Mouse (Mus musculus) kidney, embryonic 16.5 days (tissue): ENCODE measurements around the gene Vsig4. TPM values are rescaled to one million over a fixed set of nuclear protein-coding genes. Genes with fewer than 3 reads are reported as not detected.

Experiments
- ATAC-seq: fragments of 200-750 bp; cut with Nextera tagmentation; 2 replicates; pipeline ENCODE4 v1.8.0; 2017; ENCODE audit warnings: moderate TSS enrichment; ENCODE audit not compliant: low FRiP score, low TSS enrichment
- H3K27ac ChIP-seq: fragments of 300-500 bp; sonication (generic); 2 replicates; pipeline ENCODE4 v1.5.1; 2014; ENCODE audit warnings: low read length
- H3K27me3 ChIP-seq: fragments of 300-500 bp; sonication (generic); 2 replicates; pipeline ENCODE4 v1.6.1; 2014; ENCODE audit warnings: low read length, control low read depth, mixed read lengths; ENCODE audit not compliant: insufficient read depth
- H3K36me3 ChIP-seq: fragments of 300-500 bp; sonication (generic); 2 replicates; pipeline ENCODE4 v1.6.1; 2014; ENCODE audit warnings: low read length, control low read depth, mixed read lengths; ENCODE audit not compliant: insufficient read depth
- H3K4me1 ChIP-seq: fragments of 300-500 bp; sonication (generic); 2 replicates; pipeline ENCODE4 v1.6.1; 2014; ENCODE audit warnings: low read length, control low read depth, mixed read lengths; ENCODE audit not compliant: insufficient read depth
- H3K4me2 ChIP-seq: fragments of 300-500 bp; sonication (generic); replicated peaks from 2 replicates; pipeline ENCODE4 v1.6.1; 2014; ENCODE audit warnings: low read depth, low read length
- H3K4me3 ChIP-seq: fragments of 300-500 bp; sonication (generic); 2 replicates; pipeline ENCODE4 v1.5.1; 2014; ENCODE audit warnings: mild to moderate bottlenecking, low read length
- H3K9ac ChIP-seq: fragments of 300-500 bp; sonication (generic); replicated peaks from 2 replicates; pipeline ENCODE4 v1.6.1; 2014; ENCODE audit warnings: low read length
- H3K9me3 ChIP-seq: fragments of 300-500 bp; sonication (generic); 2 replicates; pipeline ENCODE4 v1.6.1; 2016; ENCODE audit warnings: low read length, control low read depth
- WGBS: fragments of 180-500 bp; shearing (Covaris S2); extraction: QIAGEN DNeasy Blood & Tissue Kit; methylation state at CpG from one replicate; pipeline ENCODE4 v1.1.7; 2014; 5-methylcytosine and 5-hydroxymethylcytosine counted together
- polyA plus RNA-seq: library from polyadenylated mRNA; unstranded; fragments of >200 nt; fragmentation: Nextera tagmentation; extraction: Ambion mirVana; gene quantifications from 2 replicates; pipeline ENCODE4 v1.2.1, GENCODE M21; 2015

Vsig4 gene
- polyA plus RNA-seq = not detected in 2 replicates

GRCm38 (mm10) chrX:96293338-96293737 is at the start of gene Vsig4:
Vsig4 (minus strand) TSS chrX:96293438.
- Histone ChIP-seq H3K4me3 (no peak within 1 kb of the TSS), H3K9me3 (no peaks in the 10 kb centered on the region), H3K4me1 (no peaks in the 10 kb centered on the region), H3K9ac (no peak within 1 kb of the TSS), H3K36me3 (no peaks in the 10 kb centered on the region), H3K27me3 (no peaks in the 10 kb centered on the region), H3K4me2 (no peak within 1 kb of the TSS), H3K27ac (no peak within 1 kb of the TSS)
- 91% methylated on average over 3 of the region's 3 CpGs for WGBS
- no peak for ATAC-seq

GRCm38 (mm10) chrX:96339108-96339507 is 45.9 kb upstream of the Vsig4 start:
- WGBS = 72% methylated on average over 2 of the region's 2 CpGs
- Histone ChIP-seq H3K4me3 (no peak overlapping the region), H3K9ac (no peak overlapping the region), H3K4me2 (no peak overlapping the region), H3K4me1 (no peaks in the 10 kb centered on the region), H3K9me3 (no peaks in the 10 kb centered on the region), H3K36me3 (no peaks in the 10 kb centered on the region), H3K27me3 (no peaks in the 10 kb centered on the region), H3K27ac (no peak overlapping the region)
- no peak for ATAC-seq

GRCm38 (mm10) chrX:96329764-96330163 is 36.5 kb upstream of the Vsig4 start:
- H3K36me3 ChIP-seq = no peaks in the 10 kb centered on the region
- no peak for ATAC-seq
- H3K27me3 ChIP-seq = no peaks in the 10 kb centered on the region
- H3K9ac ChIP-seq = no peak overlapping the region
- WGBS = 45% methylated on average over 4 of the region's 4 CpGs
- H3K4me3 ChIP-seq = no peak overlapping the region
- no peaks in the 10 kb centered on the region for H3K9me3 ChIP-seq
- no peak overlapping the region for H3K4me2 ChIP-seq
- no peaks in the 10 kb centered on the region for H3K4me1 ChIP-seq
- no peak overlapping the region for H3K27ac ChIP-seq

GRCm38 (mm10) chrX:96256509-96256908 is 36.7 kb downstream of the Vsig4 start:
- no peaks in the 10 kb centered on the region for H3K36me3 ChIP-seq
- H3K4me3 ChIP-seq = no peak overlapping the region
- no peak overlapping the region for H3K27ac ChIP-seq
- ATAC-seq = no peak
- H3K4me1 ChIP-seq = no peaks in the 10 kb centered on the region
- peaks cover 2% of the 10 kb centered on the region; the same call in 1 of the 2 replicates for H3K27me3 ChIP-seq
- no peak overlapping the region for H3K4me2 ChIP-seq
- no peak overlapping the region for H3K9ac ChIP-seq
- H3K9me3 ChIP-seq = no peaks in the 10 kb centered on the region

GRCm38 (mm10) chrX:96239644-96240043 is 53.6 kb downstream of the Vsig4 start:
- H3K4me2 ChIP-seq = no peak overlapping the region
- peaks cover 3% of the 10 kb centered on the region; the same call in 1 of the 2 replicates for H3K27me3 ChIP-seq
- no peak for ATAC-seq
- no peaks in the 10 kb centered on the region for H3K4me1 ChIP-seq
- no peaks in the 10 kb centered on the region for H3K36me3 ChIP-seq
- H3K27ac ChIP-seq = no peak overlapping the region
- 56% methylated on average over 2 of the region's 2 CpGs for WGBS
- no peak overlapping the region for H3K9ac ChIP-seq
- H3K4me3 ChIP-seq = no peak overlapping the region
- H3K9me3 ChIP-seq = no peaks in the 10 kb centered on the region

- ATAC-seq = no peak
- Histone ChIP-seq H3K27ac (no peak overlapping the region), H3K9me3 (no peaks in the 10 kb centered on the region), H3K4me3 (no peak overlapping the region), H3K27me3 (peaks cover 3% of the 10 kb centered on the region; the same call in 1 of the 2 replicates), H3K4me2 (no peak overlapping the region), H3K36me3 (no peaks in the 10 kb centered on the region), H3K9ac (no peak overlapping the region), H3K4me1 (no peaks in the 10 kb centered on the region)
- WGBS = 93% methylated on average over 1 of the region's 1 CpGs
Measured at GRCm38 (mm10) chrX:96239037-96239436, 54.2 kb downstream of the Vsig4 start.

GRCm38 (mm10) chrX:96235775-96236174 is 57.5 kb downstream of the Vsig4 start:
- H3K4me2 ChIP-seq = no peak overlapping the region
- no peaks in the 10 kb centered on the region; the same call in 1 of the 2 replicates for H3K27me3 ChIP-seq
- no peak overlapping the region for H3K4me3 ChIP-seq
- H3K36me3 ChIP-seq = no peaks in the 10 kb centered on the region
- WGBS = 50% methylated on average over 1 of the region's 1 CpGs
- H3K9me3 ChIP-seq = no peaks in the 10 kb centered on the region
- H3K4me1 ChIP-seq = no peaks in the 10 kb centered on the region
- H3K27ac ChIP-seq = no peak overlapping the region
- no peak overlapping the region for H3K9ac ChIP-seq
- no peak for ATAC-seq

GRCm38 (mm10) chrX:96227030-96227429 is 66.2 kb downstream of the Vsig4 start:
- H3K4me1 ChIP-seq = no peaks in the 10 kb centered on the region
- H3K4me2 ChIP-seq = no peak overlapping the region
- H3K27me3 ChIP-seq = peaks cover 2% of the 10 kb centered on the region; the same call in 1 of the 2 replicates
- no peak for ATAC-seq
- no peaks in the 10 kb centered on the region for H3K9me3 ChIP-seq
- no peaks in the 10 kb centered on the region for H3K36me3 ChIP-seq
- H3K4me3 ChIP-seq = no peak overlapping the region
- H3K27ac ChIP-seq = no peak overlapping the region
- H3K9ac ChIP-seq = no peak overlapping the region

- Histone ChIP-seq H3K36me3 (no peaks in the 10 kb centered on the region), H3K9me3 (no peaks in the 10 kb centered on the region), H3K4me3 (no peak overlapping the region), H3K27ac (no peak overlapping the region), H3K4me2 (no peak overlapping the region), H3K4me1 (no peaks in the 10 kb centered on the region), H3K9ac (no peak overlapping the region), H3K27me3 (peaks cover 2% of the 10 kb centered on the region; the same call in 1 of the 2 replicates)
- ATAC-seq = no peak
Measured at GRCm38 (mm10) chrX:96225474-96225873, 67.8 kb downstream of the Vsig4 start.

GRCm38 (mm10) chrX:96224210-96224609 is 69.0 kb downstream of the Vsig4 start:
- WGBS = 78% methylated on average over 6 of the region's 6 CpGs

More at GRCm38 (mm10) chrX:96224210-96224609, 69.0 kb downstream of the Vsig4 start:
- H3K4me2 ChIP-seq = no peak overlapping the region
- H3K9me3 ChIP-seq = no peaks in the 10 kb centered on the region
- no peaks in the 10 kb centered on the region for H3K36me3 ChIP-seq
- H3K27ac ChIP-seq = no peak overlapping the region
- peaks cover 2% of the 10 kb centered on the region; the same call in 1 of the 2 replicates for H3K27me3 ChIP-seq
- H3K9ac ChIP-seq = no peak overlapping the region
- no peaks in the 10 kb centered on the region for H3K4me1 ChIP-seq
- H3K4me3 ChIP-seq = no peak overlapping the region
- ATAC-seq = no peak
